Mouse (Mus musculus) megakaryocyte, embryonic 14.5 days (primary cell): Measurements from ENCODE around the gene Fhdc1.

Source experiments
- FLI1 ChIP-seq: IDR thresholded peaks from 2 replicates; pipeline ENCODE4 v1.6.1; 2012; ENCODE audit warnings: low read length, inconsistent platforms, mixed read lengths
- GATA1 ChIP-seq: IDR thresholded peaks from 3 replicates; pipeline ENCODE4 v1.6.1; 2012; ENCODE audit warnings: mixed read lengths, low read length, inconsistent platforms, borderline replicate concordance

- TF ChIP-seq GATA1 (no peak), FLI1 (no peak)
Observed at GRCm38 (mm10) chr3:84395840-84396239, 84.4 kb downstream of the Fhdc1 start.
